Mouse (Mus musculus): ENCODE results near the gene Uhrf2. TPM values are rescaled to one million over a fixed set of nuclear protein-coding genes. Genes with fewer than 3 reads are reported as not detected.
A peak's percentile ranks its signal among the peaks of the same experiment; 100 is the strongest.
"Not testable (repeated sequence)": the region's sequence is repeated elsewhere in the genome, so short reads cannot be mapped to it uniquely, and the experiment has no call there.

Gene Uhrf2
- 83.7 and 92.6 TPM in 2 replicates for polyA plus RNA-seq (2016; fragmentation: Nextera tagmentation; extraction: Ambion mirVana)

DNA sequence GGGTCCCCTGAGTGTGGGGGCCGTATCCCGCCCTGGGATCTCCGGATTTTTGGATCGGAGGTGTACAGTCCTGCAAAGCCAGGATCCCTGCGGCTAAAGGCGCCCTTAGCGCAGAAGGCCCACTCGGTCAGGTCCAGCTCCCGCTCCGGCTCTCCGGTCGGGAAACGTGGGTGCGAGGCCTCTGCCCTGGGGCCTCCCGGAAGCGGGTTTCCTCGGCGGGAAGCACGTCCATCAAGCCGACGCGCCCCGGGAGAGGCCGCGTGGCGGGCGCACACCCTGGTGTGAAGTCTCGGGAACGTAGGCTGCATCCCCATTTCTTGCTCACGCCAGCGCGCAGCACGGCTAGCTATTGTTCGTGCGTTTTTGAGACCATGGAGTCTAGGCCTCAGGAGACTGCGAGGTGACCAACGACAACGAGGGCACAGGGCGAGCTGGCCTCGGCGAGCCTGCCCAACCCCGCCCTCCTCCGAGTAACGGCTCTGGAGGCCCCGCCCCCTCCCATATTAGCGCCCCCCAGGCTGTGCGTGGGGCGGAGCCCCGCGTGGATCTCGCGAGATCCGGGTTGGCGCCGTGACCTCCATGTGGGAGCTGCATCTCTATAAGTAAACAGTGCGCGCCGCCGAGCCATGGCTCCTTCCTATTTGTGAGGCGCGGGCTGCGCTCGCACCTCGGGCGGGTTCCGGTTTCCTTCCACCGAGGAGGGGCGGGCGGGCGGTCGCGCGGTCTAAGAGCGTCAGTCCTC lies at the start of gene Uhrf2:
Gene Uhrf2, plus strand, starts transcription at position 620 of the 742 bp plus-strand sequence.
- Histone ChIP-seq H3K4me1 (peaks cover 37% of the 10 kb centered on the region), H3K4me3 (peak within 1 kb of the TSS; percentile 100), H3K27ac (peak within 1 kb of the TSS; percentile 95), H3K36me3 (no peaks in the 10 kb centered on the region), H3K27me3 (no peaks in the 10 kb centered on the region), H3K9ac (peak within 1 kb of the TSS; percentile 100), H3K4me2 (replicated peaks) (peak within 1 kb of the TSS; percentile 76), H3K9me3 (replicated peaks) (no peaks in the 10 kb centered on the region)
- ATAC-seq (ENCODE audit: low FRiP score): peak; percentile 97
- under 1% methylated on average over 73 of the region's 74 CpGs for WGBS

DNA sequence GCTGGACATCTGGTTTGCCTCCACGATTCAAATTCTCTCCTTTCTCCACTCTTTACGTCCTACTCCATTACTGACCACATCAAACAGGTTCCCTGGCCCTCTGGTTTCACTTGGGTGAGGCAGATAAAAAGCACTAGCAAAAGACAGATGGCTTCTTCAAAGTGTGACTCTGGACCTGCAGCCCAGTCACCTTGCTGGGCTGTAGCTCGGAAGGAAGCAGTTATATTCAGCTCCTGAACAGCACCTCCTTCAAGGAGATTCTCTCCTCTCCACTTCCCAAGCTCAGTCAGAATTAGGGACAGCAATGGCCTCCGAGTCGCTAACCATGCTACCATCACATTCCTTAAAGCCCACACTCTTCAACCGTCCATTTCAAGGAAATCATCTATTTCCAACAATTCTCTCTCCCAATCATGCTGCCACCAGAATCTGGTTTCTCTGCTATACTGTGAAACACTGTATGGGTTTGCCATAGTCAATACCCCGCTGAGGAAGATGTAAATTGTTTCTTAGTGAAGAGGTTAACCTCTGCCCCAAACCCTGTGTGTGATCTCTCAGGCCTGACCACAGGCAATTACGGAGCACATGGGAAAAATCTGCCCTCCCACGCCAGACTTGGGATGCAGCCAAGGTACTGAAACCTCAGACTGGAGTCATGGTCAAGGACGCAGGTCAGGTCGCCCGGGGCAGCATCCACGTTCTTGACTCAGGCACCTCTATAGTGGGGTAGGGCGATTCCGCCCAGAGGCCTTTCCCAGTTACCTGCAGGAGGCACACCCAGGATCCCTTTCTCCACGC lies 45.9 kb upstream of the Uhrf2 start:
- no peak for ATAC-seq (ENCODE audit: low FRiP score)
- no peak overlapping the region for H3K27ac ChIP-seq
- 72% methylated on average over 16 of the region's 16 CpGs for WGBS
- H3K36me3 ChIP-seq: no peaks in the 10 kb centered on the region
- H3K4me1 ChIP-seq: no peaks in the 10 kb centered on the region
- H3K4me3 ChIP-seq: no peak overlapping the region
- H3K4me2 ChIP-seq (replicated peaks): no peak overlapping the region
- H3K9ac ChIP-seq: no peak overlapping the region
- no peaks in the 10 kb centered on the region for H3K9me3 ChIP-seq (replicated peaks)
- H3K27me3 ChIP-seq: no peaks in the 10 kb centered on the region

DNA sequence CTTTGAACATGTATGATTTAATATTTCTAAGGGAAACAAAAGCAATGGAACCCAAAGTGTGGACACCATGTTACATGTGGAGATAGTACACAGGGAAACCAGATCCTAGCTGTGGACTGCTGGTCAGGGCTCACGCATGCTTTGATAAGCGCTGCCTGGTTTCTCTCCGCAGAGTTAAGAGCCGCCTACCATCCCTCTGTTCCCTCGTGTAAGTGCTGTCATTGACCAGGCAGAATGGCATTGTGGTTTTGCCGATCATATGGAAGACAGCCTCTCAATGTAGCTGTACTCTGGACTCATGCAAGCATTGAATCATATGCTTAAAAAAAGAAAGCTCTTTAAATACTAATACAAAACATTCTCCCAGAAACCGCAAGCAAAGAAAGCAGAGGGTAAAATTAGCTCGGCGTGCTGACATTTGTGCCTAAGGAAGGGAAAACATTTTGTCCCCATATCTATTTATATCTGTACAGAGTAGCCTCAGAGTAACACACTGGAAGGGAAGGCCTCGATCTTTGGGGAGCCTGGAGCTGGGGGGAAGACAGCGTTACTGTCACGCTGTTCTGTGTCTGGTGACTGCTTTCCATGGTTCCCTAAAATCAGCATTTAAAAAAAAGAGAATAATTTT lies 43.7 kb upstream of the Uhrf2 start:
- H3K27me3 ChIP-seq: no peaks in the 10 kb centered on the region
- H3K9me3 ChIP-seq (replicated peaks): no peaks in the 10 kb centered on the region
- 91% methylated on average over 12 of the region's 12 CpGs for WGBS
- no peak overlapping the region for H3K27ac ChIP-seq
- H3K4me2 ChIP-seq (replicated peaks): no peak overlapping the region
- H3K4me3 ChIP-seq: no peak overlapping the region
- no peak for ATAC-seq (ENCODE audit: low FRiP score)
- no peaks in the 10 kb centered on the region for H3K4me1 ChIP-seq
- no peak overlapping the region for H3K9ac ChIP-seq
- no peaks in the 10 kb centered on the region for H3K36me3 ChIP-seq

DNA sequence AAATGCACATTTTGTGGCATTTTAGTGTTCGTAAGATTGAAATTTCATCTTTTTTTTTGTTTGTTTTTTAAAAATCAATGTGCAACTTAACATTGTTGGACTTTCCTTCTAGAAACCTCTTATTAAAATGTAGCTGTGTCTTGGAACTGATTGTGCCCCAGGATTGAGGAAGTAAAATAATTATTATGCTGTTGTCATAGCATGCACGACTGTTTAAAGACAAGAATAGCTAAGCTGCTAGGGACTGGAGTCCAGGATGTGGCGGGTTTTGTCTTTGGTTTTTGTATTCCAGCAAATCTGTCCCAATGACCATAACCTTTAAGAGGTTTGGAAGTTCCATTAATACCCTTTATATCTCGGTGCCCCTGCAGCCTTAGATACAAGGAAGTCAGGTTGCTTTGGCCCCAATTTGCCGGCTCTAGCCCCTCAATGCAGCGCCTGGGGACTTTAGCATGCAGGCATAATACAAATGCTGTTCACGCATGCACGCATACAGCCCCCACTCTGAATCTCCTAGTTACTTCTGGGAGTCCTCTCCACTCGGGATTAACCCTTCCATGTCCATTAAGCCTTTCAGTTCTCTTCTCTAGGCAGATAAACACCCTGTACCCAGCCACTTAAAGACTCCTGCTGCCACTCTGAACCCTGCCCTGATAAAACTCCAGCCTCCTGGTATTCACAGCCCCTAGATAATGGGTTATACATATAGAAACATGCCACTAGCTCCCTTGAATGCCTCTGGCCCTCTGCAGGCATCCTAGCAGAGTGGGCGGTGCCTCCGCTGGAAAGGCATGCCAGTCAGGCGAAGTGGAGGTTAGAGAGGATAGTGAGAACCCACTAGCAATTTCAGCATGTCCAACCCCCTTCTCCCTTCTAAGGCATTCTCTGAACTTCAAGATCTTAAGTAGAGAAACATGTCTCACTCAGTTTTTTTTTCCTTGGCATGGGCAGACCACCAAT lies 29.6 kb upstream of the Uhrf2 start:
- no peaks in the 10 kb centered on the region for H3K27me3 ChIP-seq
- H3K36me3 ChIP-seq: no peaks in the 10 kb centered on the region
- H3K4me1 ChIP-seq: 0 out of 2 replicates have a peak, but pooled peaks cover 3% of the 10 kb centered on the region
- H3K9me3 ChIP-seq (replicated peaks): no peaks in the 10 kb centered on the region
- ATAC-seq (ENCODE audit: low FRiP score): peak; percentile 43; the same call in 1 of the 2 replicates
- 0 out of 2 replicates have a peak overlapping the region, but pooled peaks have one; percentile 1 for H3K4me2 ChIP-seq (replicated peaks)
- no peak overlapping the region for H3K9ac ChIP-seq
- H3K27ac ChIP-seq: no peak overlapping the region
- WGBS: 44% methylated on average over 12 of the region's 12 CpGs
- H3K4me3 ChIP-seq: no peak overlapping the region

DNA sequence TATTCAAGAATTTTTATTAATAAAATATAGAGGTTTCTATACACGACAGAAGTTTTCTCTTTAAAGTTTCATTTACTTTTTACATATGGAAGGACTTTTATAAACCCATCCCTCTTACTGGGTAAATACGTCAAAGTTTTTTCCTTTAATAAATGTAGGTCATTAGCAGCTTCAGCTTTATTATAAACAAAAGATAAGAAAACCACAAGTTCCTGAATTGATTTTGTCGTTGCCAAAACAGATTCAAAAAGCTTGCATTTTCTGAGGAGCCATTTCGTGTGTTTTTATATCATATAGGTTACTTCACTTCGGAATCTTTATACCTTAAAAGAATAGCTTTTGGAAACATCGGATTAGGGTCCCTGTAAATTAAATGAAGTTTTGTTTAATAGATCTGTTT lies 28.8 kb upstream of the Uhrf2 start:
- Histone ChIP-seq H3K36me3 (no peaks in the 10 kb centered on the region), H3K4me3 (no peak overlapping the region), H3K9me3 (replicated peaks) (no peaks in the 10 kb centered on the region), H3K4me1 (0 out of 2 replicates have a peak, but pooled peaks cover 3% of the 10 kb centered on the region), H3K27ac (no peak overlapping the region), H3K4me2 (replicated peaks) (no peak overlapping the region), H3K9ac (no peak overlapping the region), H3K27me3 (no peaks in the 10 kb centered on the region)
- 89% methylated on average over 6 of the region's 6 CpGs for WGBS
- ATAC-seq (ENCODE audit: low FRiP score): no peak

DNA sequence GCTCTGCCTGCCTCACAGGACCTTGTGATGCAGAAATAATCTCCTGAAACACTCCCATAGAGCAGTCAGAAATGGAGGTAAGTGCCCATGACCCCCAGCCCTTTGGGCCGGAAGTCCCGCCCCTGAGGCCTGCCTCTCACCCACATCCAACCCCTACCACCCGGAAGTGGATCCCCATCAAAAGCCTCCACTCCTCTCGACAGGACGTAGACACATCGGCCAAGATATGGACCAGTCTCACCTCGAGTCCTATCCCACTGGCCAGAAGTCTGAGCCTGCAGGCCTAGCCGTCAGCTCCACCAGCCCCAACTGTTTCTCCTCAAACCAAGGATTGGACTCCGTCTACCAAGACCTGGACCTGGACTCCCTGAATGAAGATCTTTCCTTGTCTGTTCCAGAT lies 26.7 kb upstream of the Uhrf2 start, which contains the start of gene Trpd52l3:
Gene Trpd52l3, plus strand, starts transcription at position 170 of the 400 bp plus-strand sequence.
- WGBS: 95% methylated on average over 9 of the region's 9 CpGs
- no peak within 1 kb of the TSS for H3K4me2 ChIP-seq (replicated peaks)
- H3K9me3 ChIP-seq (replicated peaks): no peaks in the 10 kb centered on the region
- H3K27me3 ChIP-seq: no peaks in the 10 kb centered on the region
- H3K36me3 ChIP-seq: no peaks in the 10 kb centered on the region
- H3K27ac ChIP-seq: no peak within 1 kb of the TSS
- 0 out of 2 replicates have a peak, but pooled peaks cover 3% of the 10 kb centered on the region for H3K4me1 ChIP-seq
- H3K9ac ChIP-seq: no peak within 1 kb of the TSS
- ATAC-seq (ENCODE audit: low FRiP score): no peak
- H3K4me3 ChIP-seq: no peak within 1 kb of the TSS

DNA sequence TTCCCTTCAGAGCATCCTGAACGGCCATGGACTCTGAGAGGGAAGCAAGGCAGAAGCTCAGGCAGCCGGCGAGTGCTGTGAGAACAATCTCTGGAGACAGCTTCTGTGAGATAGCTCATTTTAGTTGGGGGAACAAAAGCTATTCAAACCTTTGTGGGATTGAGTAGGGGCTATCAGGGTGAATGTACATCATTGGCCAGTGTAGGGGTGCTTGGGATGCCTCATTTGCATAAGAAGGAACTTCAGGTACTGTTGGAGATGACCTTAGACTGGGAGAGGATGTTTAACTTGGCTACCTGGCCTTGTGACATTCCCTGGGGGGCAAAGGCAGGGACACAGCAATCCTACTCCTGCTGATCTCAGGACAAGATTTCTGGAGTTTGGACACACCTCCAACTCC lies 23.9 kb upstream of the Uhrf2 start:
- no peaks in the 10 kb centered on the region for H3K36me3 ChIP-seq
- 69% methylated on average over 3 of the region's 3 CpGs for WGBS
- no peak overlapping the region for H3K4me3 ChIP-seq
- no peaks in the 10 kb centered on the region for H3K9me3 ChIP-seq (replicated peaks)
- H3K27ac ChIP-seq: no peak overlapping the region
- ATAC-seq (ENCODE audit: low FRiP score): no peak
- no peaks in the 10 kb centered on the region for H3K27me3 ChIP-seq
- H3K4me2 ChIP-seq (replicated peaks): no peak overlapping the region
- no peak overlapping the region for H3K9ac ChIP-seq
- no peaks in the 10 kb centered on the region for H3K4me1 ChIP-seq

DNA sequence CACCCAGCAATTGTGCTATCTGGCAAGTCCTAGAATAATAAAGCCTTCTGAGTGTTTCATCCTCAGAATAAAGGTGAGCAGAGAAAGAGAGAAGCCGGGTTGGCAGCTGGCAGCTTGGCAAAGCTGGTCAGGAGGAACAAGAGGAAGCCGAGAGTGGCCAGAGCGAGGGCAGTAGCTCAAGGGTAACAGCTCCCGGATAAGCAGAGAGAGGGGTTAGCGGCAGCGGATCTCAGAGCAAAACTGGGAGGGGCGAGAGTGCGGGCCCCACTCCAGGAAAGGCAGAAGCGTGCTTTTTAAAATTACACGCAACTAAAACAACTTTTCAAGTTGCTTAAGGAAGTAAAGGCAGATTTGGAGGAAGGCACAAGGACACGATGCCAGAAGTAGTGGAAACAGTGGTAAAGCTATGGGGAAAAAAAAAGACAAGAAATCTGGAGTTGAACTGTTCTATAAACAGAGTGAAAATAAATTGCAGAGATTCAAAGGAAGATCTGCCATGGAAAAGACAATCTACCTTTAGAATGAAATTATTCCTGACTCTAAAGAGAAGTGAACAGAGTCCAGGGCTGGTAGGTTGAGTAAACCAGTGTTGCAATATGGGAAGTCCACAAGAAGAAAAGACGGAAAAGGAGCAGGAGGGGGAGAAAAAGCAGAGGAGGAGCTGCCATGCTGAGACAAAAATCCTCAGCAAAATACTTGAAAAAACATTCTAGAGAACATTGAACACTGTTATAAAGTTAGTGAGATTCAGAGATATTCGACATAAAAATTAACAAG lies 19.6 kb upstream of the Uhrf2 start:
- no peak overlapping the region for H3K4me2 ChIP-seq (replicated peaks)

DNA sequence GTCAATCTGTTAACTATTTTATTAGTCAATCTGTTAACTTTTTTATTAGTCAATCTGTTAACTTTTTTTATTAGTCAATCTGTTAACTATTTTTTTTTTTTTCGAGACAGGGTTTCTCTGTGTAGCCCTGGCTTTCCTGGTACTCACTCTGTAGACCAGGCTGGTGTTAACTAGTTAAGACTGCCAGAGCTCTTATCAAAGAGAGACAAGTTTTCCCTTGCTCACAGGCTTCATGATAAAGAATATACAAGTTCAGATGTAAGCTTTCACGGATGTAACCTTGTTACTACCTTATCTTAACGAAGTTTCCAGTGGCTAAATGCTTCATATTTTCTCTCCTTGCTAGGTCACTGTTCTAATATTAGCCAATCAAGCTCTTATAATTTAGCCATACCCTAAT lies 16.0 kb upstream of the Uhrf2 start:
- Histone ChIP-seq H3K27ac (no peak overlapping the region), H3K4me3 (no peak overlapping the region), H3K4me2 (replicated peaks) (no peak overlapping the region), H3K36me3 (no peaks in the 10 kb centered on the region), H3K9ac (no peak overlapping the region), H3K27me3 (no peaks in the 10 kb centered on the region), H3K9me3 (replicated peaks) (no peaks in the 10 kb centered on the region), H3K4me1 (no peaks in the 10 kb centered on the region)
- ATAC-seq (ENCODE audit: low FRiP score): no peak
- 83% methylated on average over 3 of the region's 3 CpGs for WGBS

More for the DNA sequence above, 19.6 kb upstream of the Uhrf2 start:
- WGBS: 83% methylated on average over 13 of the region's 13 CpGs
- Histone ChIP-seq H3K27ac (no peak overlapping the region), H3K9me3 (replicated peaks) (no peaks in the 10 kb centered on the region), H3K36me3 (no peaks in the 10 kb centered on the region), H3K27me3 (no peaks in the 10 kb centered on the region), H3K9ac (no peak overlapping the region), H3K4me1 (no peaks in the 10 kb centered on the region), H3K4me3 (no peak overlapping the region)
- no peak for ATAC-seq (ENCODE audit: low FRiP score)

DNA sequence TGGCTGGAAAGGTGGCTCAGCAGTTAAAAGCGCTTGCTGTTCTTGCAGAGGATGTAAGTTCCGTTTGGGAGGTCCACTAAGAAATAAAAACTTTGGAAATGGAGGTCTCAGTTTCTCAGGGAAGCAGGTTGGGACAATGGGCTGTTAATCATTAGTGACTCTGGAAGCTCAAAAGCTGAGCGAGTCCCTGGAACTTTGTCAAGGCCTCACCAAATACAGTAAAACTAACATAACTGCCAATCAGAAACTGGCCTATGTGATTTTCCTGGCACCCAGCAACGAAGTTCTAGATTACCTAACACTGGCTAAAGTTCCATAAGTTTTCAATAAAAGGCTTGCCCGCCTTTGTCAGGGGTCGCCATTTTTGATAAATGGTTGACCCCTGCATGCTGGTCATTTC lies 14.2 kb upstream of the Uhrf2 start:
- Histone ChIP-seq H3K4me2 (replicated peaks) (no peak overlapping the region), H3K36me3 (no peaks in the 10 kb centered on the region), H3K9ac (no peak overlapping the region), H3K4me3 (no peak overlapping the region), H3K27me3 (no peaks in the 10 kb centered on the region), H3K27ac (no peak overlapping the region), H3K9me3 (replicated peaks) (no peaks in the 10 kb centered on the region), H3K4me1 (no peaks in the 10 kb centered on the region)
- WGBS: 76% methylated on average over 6 of the region's 6 CpGs
- ATAC-seq (ENCODE audit: low FRiP score): no peak

DNA sequence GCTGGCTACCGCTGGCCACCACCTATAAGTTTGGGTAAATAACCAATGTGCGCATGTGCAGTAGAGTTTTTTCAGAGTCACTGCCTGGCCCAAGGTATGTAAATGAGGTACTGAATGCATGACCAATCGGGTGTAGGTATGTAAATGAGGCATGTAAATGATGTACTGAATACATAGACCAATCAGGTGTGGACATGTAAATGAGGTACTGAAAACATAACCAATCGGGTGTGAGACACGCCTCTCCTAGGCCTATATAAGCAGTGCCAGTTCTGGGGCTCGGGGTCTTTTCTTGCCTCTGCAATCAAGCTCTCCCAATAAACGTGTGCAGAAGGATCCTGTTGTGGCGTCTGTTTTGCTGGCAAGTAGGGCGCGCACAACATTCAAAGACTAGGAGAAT lies 6.9 kb upstream of the Uhrf2 start:
- not testable (repeated sequence) for H3K4me1 ChIP-seq; H3K27me3 ChIP-seq; H3K9me3 ChIP-seq (replicated peaks); H3K4me2 ChIP-seq (replicated peaks); ATAC-seq (ENCODE audit: low FRiP score); H3K27ac ChIP-seq; H3K9ac ChIP-seq; H3K4me3 ChIP-seq; H3K36me3 ChIP-seq
- WGBS: 93% methylated on average over 10 of the region's 10 CpGs
